Mouse (Mus musculus) CH12.LX (cell line): Measurements from ENCODE around the gene Uts2r.

Experiments
- CTCF ChIP-seq, 2 experiments: IDR thresholded peaks in 1 of 2; conservative IDR thresholded peaks in 1 of 2; 2 replicates each; pipeline ENCODE4 v1.5.1; 2011 to 2012; ENCODE audit warnings: low read depth in 2 of 2, low read length in 2 of 2, improper control_type of control experiment in 1 of 2, inconsistent platforms in 1 of 2, mild to moderate bottlenecking in 1 of 2, moderate library complexity in 1 of 2
- UBTF ChIP-seq: IDR thresholded peaks from 2 replicates; pipeline ENCODE4 v1.6.1; 2012; ENCODE audit warnings: low read depth, mild to moderate bottlenecking, inconsistent platforms, low read length, improper control_type of control experiment, moderate library complexity

GRCm38 (mm10) chr11:121173203-121173602, 13.1 kb downstream of the Uts2r start:
- TF ChIP-seq CTCF (conservative IDR thresholded peaks at IDR 0.05 in 1 of 2, IDR thresholded peaks at IDR 0.05 in 1 of 2; ENCODE audit: low read depth in 2 of 2, low read length in 2 of 2) (no peak), UBTF (no peak)
